Mouse (Mus musculus) kidney, postnatal 0 days (tissue): ENCODE measurements around the gene Rnf11. TPM values are rescaled to one million over a fixed set of nuclear protein-coding genes. Genes with fewer than 3 reads are reported as not detected.

Experiments used
- ATAC-seq: fragments of 200-750 bp; cut with Nextera tagmentation; replicated peaks from 2 replicates; pipeline ENCODE4 v1.8.0; 2017; ENCODE audit warnings: low read depth, moderate number of reproducible peaks, moderate TSS enrichment, moderate library complexity; ENCODE audit not compliant: low FRiP score
- DNase-seq: peaks from one replicate; pipeline ENCODE4 v3.0.0-alpha.2; 2016; ENCODE audit warnings: low spot score
- H3K27ac ChIP-seq: fragments of 300-500 bp; sonication (generic); 2 replicates; pipeline ENCODE4 v1.5.1; 2014; ENCODE audit warnings: mild to moderate bottlenecking
- H3K27me3 ChIP-seq: fragments of 300-500 bp; sonication (generic); 2 replicates; pipeline ENCODE4 v1.6.1; 2014; ENCODE audit warnings: low read length, mixed read lengths; ENCODE audit not compliant: insufficient read depth
- H3K36me3 ChIP-seq: fragments of 300-500 bp; sonication (generic); 2 replicates; pipeline ENCODE4 v1.6.1; 2014; ENCODE audit warnings: low read length, mixed read lengths; ENCODE audit not compliant: insufficient read depth
- H3K4me1 ChIP-seq: fragments of 300-500 bp; sonication (generic); replicated peaks from 2 replicates; pipeline ENCODE4 v1.6.1; 2014; ENCODE audit warnings: antibody characterized with exemption, low read length, mixed read lengths; ENCODE audit not compliant: insufficient read depth
- H3K4me2 ChIP-seq: fragments of 300-500 bp; sonication (generic); 2 replicates; pipeline ENCODE4 v1.6.1; 2014; ENCODE audit warnings: mild to moderate bottlenecking, low read length, moderate library complexity, mixed read lengths
- H3K4me3 ChIP-seq: fragments of 300-500 bp; sonication (generic); replicated peaks from 2 replicates; pipeline ENCODE4 v1.5.1; 2014; ENCODE audit warnings: low read depth, low read length
- H3K9ac ChIP-seq: fragments of 300-500 bp; sonication (generic); 2 replicates; pipeline ENCODE4 v1.6.1; 2014; ENCODE audit warnings: low read depth, low read length
- H3K9me3 ChIP-seq: fragments of 300-500 bp; sonication (generic); replicated peaks from 2 replicates; pipeline ENCODE4 v1.6.1; 2016; ENCODE audit warnings: low read length, inconsistent platforms, mixed read lengths
- CTCF ChIP-seq: IDR thresholded peaks from 2 replicates; pipeline ENCODE4 v1.5.1; 2016; ENCODE audit warnings: antibody characterized with exemption, low read depth, mild to moderate bottlenecking, moderate library complexity
- WGBS: fragments of 180-500 bp; shearing (Covaris S2); extraction: QIAGEN DNeasy Blood & Tissue Kit; methylation state at CpG from one replicate; pipeline ENCODE4 v1.1.7; 2014; 5-methylcytosine and 5-hydroxymethylcytosine counted together
- polyA plus RNA-seq: library from polyadenylated mRNA; unstranded; fragments of >200 nt; fragmentation: Nextera tagmentation; extraction: Ambion mirVana; gene quantifications from 2 replicates; pipeline ENCODE4 v1.2.1, GENCODE M21; 2015

Gene Rnf11
- polyA plus RNA-seq, result 51.6 and 57.5 TPM in 2 replicates

DNA sequence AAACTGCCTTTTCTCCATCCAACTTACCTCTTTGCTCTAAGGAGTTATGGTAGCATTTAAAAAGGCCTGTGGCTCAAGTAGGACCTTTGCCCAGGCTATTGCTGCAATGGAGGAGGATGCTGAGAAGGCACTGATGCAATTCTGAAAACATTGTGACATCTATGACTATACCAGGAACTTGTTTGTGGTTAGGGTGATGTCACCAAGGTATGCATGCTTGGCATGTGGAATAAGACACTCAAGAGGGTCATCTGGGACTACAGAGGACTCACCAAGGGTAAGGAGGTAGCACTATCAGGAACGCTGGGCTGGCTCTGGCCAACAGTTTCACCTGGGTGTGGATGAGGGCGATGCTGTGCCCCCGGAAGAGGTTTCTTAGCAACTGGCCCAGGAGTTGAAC is at the start of gene Rnf11:
Gene Rnf11, minus strand, starts transcription at position 108 of the 400 bp plus-strand sequence.
- H3K4me2 ChIP-seq, result no peak within 1 kb of the TSS
- 88% methylated on average over 3 of the region's 3 CpGs for WGBS
- DNase-seq, result no peak

DNA sequence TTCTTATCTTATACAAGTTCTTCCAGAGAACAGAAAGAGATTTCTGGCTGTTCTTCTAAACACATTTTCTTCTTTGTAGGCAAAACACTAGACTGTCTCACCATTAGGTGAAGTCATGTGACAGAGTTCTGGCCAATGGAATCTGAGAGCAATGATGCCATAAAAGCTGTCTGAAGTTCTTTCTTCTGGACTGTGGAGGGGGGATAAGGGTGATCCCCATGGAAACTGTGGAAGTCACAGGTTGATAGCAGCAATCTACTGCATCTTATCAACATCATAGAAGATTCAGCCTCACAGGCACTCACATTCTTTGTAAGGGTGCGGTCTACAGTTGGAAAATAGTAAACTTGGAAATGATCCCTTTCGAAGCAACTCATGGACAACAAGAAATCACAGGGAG is 46.6 kb upstream of the Rnf11 start, which contains the start of gene 4930522H14Rik:
Gene 4930522H14Rik, minus strand, starts transcription at position 187 of the 400 bp plus-strand sequence.
- ATAC-seq, result no peak
- no peak within 1 kb of the TSS for H3K27ac ChIP-seq
- H3K4me1 ChIP-seq, result no peaks in the 10 kb centered on the region
- DNase-seq, result no peak
- H3K9me3 ChIP-seq, result no peaks in the 10 kb centered on the region
- no peaks in the 10 kb centered on the region for H3K36me3 ChIP-seq
- no peak within 1 kb of the TSS for H3K4me3 ChIP-seq
- H3K4me2 ChIP-seq, result no peak within 1 kb of the TSS
- 96% methylated on average over 2 of the region's 2 CpGs for WGBS
- H3K9ac ChIP-seq, result no peak within 1 kb of the TSS
- TF ChIP-seq CTCF, result no peak
- no peaks in the 10 kb centered on the region for H3K27me3 ChIP-seq

More for the DNA sequence above, at the start of gene Rnf11:
- no peak within 1 kb of the TSS for H3K27ac ChIP-seq
- no peak for TF ChIP-seq CTCF
- no peak for ATAC-seq
- H3K36me3 ChIP-seq, result no peaks in the 10 kb centered on the region
- H3K4me1 ChIP-seq, result no peaks in the 10 kb centered on the region
- H3K9ac ChIP-seq, result no peak within 1 kb of the TSS
- no peak within 1 kb of the TSS for H3K4me3 ChIP-seq
- H3K9me3 ChIP-seq, result no peaks in the 10 kb centered on the region
- no peaks in the 10 kb centered on the region for H3K27me3 ChIP-seq

DNA sequence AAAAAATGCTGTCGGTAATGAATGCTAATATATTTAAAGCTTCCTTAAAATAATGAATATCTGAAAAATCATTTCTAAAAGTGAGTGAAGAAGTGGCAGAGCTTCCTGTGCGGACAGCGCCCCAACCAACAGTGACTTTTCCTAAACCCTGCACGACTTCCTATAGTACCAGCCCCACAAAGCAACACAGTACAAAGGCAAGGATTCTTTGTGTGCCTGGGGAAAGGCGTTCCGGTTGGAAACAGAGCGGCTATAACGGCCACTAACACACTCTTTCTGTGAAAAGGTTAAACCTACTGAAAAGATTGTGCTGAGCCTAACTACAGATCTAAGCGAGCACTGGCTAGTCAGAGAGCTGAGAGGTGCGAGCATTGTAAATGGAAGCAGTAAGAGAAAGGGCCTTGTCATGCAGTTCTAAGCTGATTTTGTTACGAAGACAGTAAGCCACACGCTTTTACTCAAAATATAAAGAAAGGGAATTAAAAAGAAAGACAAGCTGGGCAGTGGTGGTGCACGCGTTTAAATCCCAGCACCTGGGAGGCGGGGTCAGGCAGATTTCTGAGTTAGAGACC is 45.8 kb upstream of the Rnf11 start:
- DNase-seq, result no peak
- 75% methylated on average over 15 of the region's 15 CpGs for WGBS
- H3K27me3 ChIP-seq, result no peaks in the 10 kb centered on the region
- no peak overlapping the region for H3K9ac ChIP-seq
- H3K4me2 ChIP-seq, result no peak overlapping the region
- no peaks in the 10 kb centered on the region for H3K36me3 ChIP-seq
- H3K9me3 ChIP-seq, result no peaks in the 10 kb centered on the region
- ATAC-seq, result no peak
- H3K27ac ChIP-seq, result no peak overlapping the region
- H3K4me1 ChIP-seq, result no peaks in the 10 kb centered on the region
- TF ChIP-seq CTCF, result no peak
- H3K4me3 ChIP-seq, result no peak overlapping the region

DNA sequence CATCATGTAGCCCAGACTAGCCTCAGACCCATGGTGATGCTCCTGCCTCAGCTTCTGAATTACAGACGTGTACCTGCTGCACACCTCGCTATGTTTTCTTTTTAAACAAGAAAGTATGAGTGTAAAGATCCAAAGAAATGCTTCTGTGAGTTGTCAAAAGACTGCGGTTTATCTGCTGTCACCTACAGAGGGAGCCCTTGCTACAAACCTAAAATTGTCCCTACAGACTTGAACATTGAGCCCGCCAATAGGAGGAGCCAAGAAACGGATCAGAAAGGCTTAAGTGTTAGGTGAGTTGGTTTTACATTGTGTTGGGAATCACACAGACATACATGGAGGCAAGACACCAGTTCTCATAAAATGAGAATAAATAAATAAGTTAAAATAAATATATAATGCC is 20.4 kb upstream of the Rnf11 start:
- Histone ChIP-seq H3K27ac (no peak overlapping the region), H3K4me3 (no peak overlapping the region), H3K4me1 (no peaks in the 10 kb centered on the region), H3K36me3 (no peaks in the 10 kb centered on the region), H3K27me3 (no peaks in the 10 kb centered on the region), H3K4me2 (no peak overlapping the region), H3K9ac (no peak overlapping the region), H3K9me3 (no peaks in the 10 kb centered on the region)
- TF ChIP-seq CTCF, result peak; percentile 85
- ATAC-seq (no peak), DNase-seq (peak; percentile 79)
- WGBS, result 4% methylated on average over 5 of the region's 5 CpGs

DNA sequence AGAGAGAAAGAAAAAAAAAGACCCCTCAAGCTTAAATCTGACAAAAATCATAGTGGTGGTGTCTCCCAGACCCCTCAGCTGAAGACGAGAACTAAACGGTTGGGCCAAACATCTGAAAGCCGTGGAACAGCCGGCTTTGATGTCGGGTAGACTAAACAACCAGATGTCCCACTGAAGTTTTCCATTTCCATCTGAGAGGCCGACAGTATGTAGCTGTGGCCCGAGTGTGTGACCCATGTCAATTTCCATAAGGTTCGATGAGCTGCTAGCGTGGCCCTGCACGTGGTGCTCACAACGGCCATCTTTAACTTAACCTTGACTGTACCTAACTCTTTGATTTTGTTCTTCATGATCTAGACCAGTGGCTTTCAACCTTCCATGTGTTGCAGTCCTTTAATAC is 13.9 kb upstream of the Rnf11 start:
- no peaks in the 10 kb centered on the region for H3K4me1 ChIP-seq
- ATAC-seq, result no peak
- DNase-seq, result no peak
- H3K36me3 ChIP-seq, result no peaks in the 10 kb centered on the region
- no peak overlapping the region for H3K4me3 ChIP-seq
- H3K27ac ChIP-seq, result no peak overlapping the region
- no peak for TF ChIP-seq CTCF
- no peak overlapping the region for H3K4me2 ChIP-seq
- no peak overlapping the region for H3K9ac ChIP-seq
- H3K27me3 ChIP-seq, result no peaks in the 10 kb centered on the region
- no peaks in the 10 kb centered on the region for H3K9me3 ChIP-seq
- WGBS, result 76% methylated on average over 11 of the region's 11 CpGs

DNA sequence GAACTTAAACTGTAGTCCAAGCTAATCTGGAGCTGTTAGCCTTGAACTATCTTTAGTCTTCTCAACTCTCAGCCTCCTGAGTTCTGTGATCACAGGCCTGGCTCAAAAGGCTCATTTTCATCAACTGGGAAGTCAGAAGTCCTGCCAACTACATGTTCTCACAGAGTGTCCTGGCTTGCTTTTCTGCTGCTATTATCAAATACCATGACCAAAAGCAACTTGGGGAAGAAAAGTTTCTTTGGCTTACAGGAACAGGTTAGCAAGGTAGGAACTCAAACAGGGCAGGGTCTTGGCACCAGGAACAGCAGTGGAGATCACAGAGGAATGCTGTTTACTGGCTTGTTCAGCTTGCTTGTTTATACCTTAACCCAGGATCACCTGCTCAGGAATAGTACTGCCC is 9.1 kb upstream of the Rnf11 start:
- no peak overlapping the region for H3K27ac ChIP-seq
- TF ChIP-seq CTCF, result no peak
- H3K4me3 ChIP-seq, result no peak overlapping the region
- no peaks in the 10 kb centered on the region for H3K36me3 ChIP-seq
- no peak for DNase-seq
- H3K9me3 ChIP-seq, result no peaks in the 10 kb centered on the region
- 0 out of 2 replicates have a peak, but pooled peaks have one; percentile 25 for ATAC-seq
- no peak overlapping the region for H3K4me2 ChIP-seq
- no peak overlapping the region for H3K9ac ChIP-seq
- no peaks in the 10 kb centered on the region for H3K27me3 ChIP-seq
- no peaks in the 10 kb centered on the region for H3K4me1 ChIP-seq

DNA sequence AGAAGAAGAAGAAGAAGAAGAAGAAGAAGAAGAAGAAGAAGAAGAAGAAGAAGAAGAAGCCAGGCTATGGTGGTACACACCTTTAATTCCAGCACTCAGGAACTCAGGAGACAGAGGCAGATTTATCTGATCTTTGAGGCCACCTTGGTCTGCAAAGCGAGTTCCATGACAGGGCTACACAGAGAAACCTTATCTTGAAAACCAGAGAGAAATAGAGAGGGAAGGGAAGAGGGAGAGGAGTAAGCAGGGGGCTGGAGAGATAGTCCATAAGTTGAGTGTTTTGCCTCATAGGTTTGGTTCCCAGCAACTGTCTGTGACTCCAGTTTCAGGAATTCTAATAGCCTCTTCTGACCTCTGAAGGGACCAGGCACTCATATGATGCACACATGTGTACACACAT is 4.3 kb upstream of the Rnf11 start:
- Histone ChIP-seq H3K9me3 (no peaks in the 10 kb centered on the region), H3K4me2 (no peak overlapping the region), H3K27me3 (no peaks in the 10 kb centered on the region), H3K4me1 (no peaks in the 10 kb centered on the region), H3K27ac (no peak overlapping the region), H3K36me3 (no peaks in the 10 kb centered on the region), H3K9ac (no peak overlapping the region), H3K4me3 (no peak overlapping the region)
- 68% methylated on average over 1 of the region's 1 CpGs for WGBS
- no peak for DNase-seq
- no peak for TF ChIP-seq CTCF
- no peak for ATAC-seq
